Mouse (Mus musculus): ENCODE measurements around the gene Slc25a39.

- TF ChIP-seq CTCF (IDR thresholded peaks at IDR 0.05; ENCODE audit: control insufficient read depth, insufficient read depth, low read length), result no peak
- no peak for TF ChIP-seq POLR2A (IDR thresholded peaks at IDR 0.05; ENCODE audit: borderline replicate concordance, control insufficient read depth, low read depth, low read length)
Observed at GRCm38 (mm10) chr11:102361776-102362495, 45.8 kb downstream of the Slc25a39 start.
